Mouse (Mus musculus) G1E (cell line): ENCODE measurements around the gene Ccdc153.

ENCODE experiments used
- CTCF ChIP-seq: IDR thresholded peaks from 2 replicates; pipeline ENCODE4 v1.5.1; 2012; ENCODE audit warnings: low read depth, low read length, inconsistent platforms, mixed read lengths
- GATA1 ChIP-seq: IDR thresholded peaks from 2 replicates; pipeline ENCODE4 v1.6.1; 2012; ENCODE audit warnings: borderline replicate concordance, low read length, inconsistent platforms, mixed read lengths
- GATA2 ChIP-seq: IDR thresholded peaks from 2 replicates; pipeline ENCODE4 v1.6.1; 2012; ENCODE audit warnings: low read depth, low read length, inconsistent platforms, borderline replicate concordance

GRCm38 (mm10) chr9:44207840-44208239 lies 32.6 kb upstream of the Ccdc153 start:
- TF ChIP-seq CTCF = no peak
- TF ChIP-seq GATA1 = no peak
- no peak for TF ChIP-seq GATA2
